Mouse (Mus musculus): ENCODE measurements around the gene Epha10. TPM values are rescaled to one million over a fixed set of nuclear protein-coding genes. Genes with fewer than 3 reads are reported as not detected.

Gene Epha10
- total RNA-seq, 2 experiments from 2014 or later, result not detected

Other genes with a start within 250 kb of the Epha10 start
- gene Pou3f1, start 224.1 kb upstream of the Epha10 start, total RNA-seq (2021), result under 1 TPM; 0.15 to 0.33 TPM
- gene Utp11, start 187.3 kb upstream of the Epha10 start, total RNA-seq (2021), result 10 to 100 TPM; 11.0 to 14.0 TPM
- 10 to 100 TPM in 1 of 2 experiments, 1 to 10 TPM in 1; 8.2 to 13.8 TPM for gene Fhl3, start 180.2 kb upstream of the Epha10 start, total RNA-seq (2021)
- gene Sf3a3, start 166.1 kb upstream of the Epha10 start, total RNA-seq (2021), result 10 to 100 TPM; 18.8 to 19.4 TPM
- gene Inpp5b, start 139.0 kb upstream of the Epha10 start, total RNA-seq (2021), result 1 to 10 TPM; 5.6 to 7.0 TPM
- gene Mtf1, start 78.8 kb upstream of the Epha10 start, total RNA-seq (2021), result 10 to 100 TPM; 15.0 to 15.1 TPM
- gene Yrdc, start 30.2 kb upstream of the Epha10 start, total RNA-seq (2021), result 10 to 100 TPM; 20.0 to 20.5 TPM
- 10 to 100 TPM; 20.7 to 26.9 TPM for gene 1110065P20Rik, start 29.7 kb upstream of the Epha10 start, total RNA-seq (2021)
- gene Maneal, start 18.7 kb upstream of the Epha10 start, total RNA-seq (2021), result under 1 TPM; 0.52 to 0.57 TPM
- gene 9930104L06Rik, start 56.1 kb downstream of the Epha10 start, total RNA-seq (2021), result 10 to 100 TPM in 1 of 2 experiments, 1 to 10 TPM in 1; 7.8 to 10.9 TPM
- under 1 TPM; 0.41 to 0.57 TPM for gene Cdca8, start 58.4 kb downstream of the Epha10 start, total RNA-seq (2021)
- gene Rspo1, start 105.5 kb downstream of the Epha10 start, total RNA-seq (2021), result 1 to 10 TPM; 3.1 to 4.3 TPM
- gene Gnl2, start 135.7 kb downstream of the Epha10 start, total RNA-seq (2021), result 10 to 100 TPM; 28.6 to 29.2 TPM
- gene Dnali1, start 184.8 kb downstream of the Epha10 start, total RNA-seq (2021), result under 1 TPM in 1 of 2 experiments, not detected in 1; 0.33 TPM
- gene Snip1, start 185.8 kb downstream of the Epha10 start, total RNA-seq (2021), result 1 to 10 TPM; 7.1 to 7.7 TPM
- gene Meaf6, start 204.2 kb downstream of the Epha10 start, total RNA-seq (2021), result 10 to 100 TPM; 18.3 to 23.4 TPM
- 1 to 10 TPM; 4.0 to 4.1 TPM for gene Zc3h12a, start 246.9 kb downstream of the Epha10 start, total RNA-seq (2021)